Mouse (Mus musculus) liver, embryonic 12.5 days (tissue): ENCODE measurements around the gene Uspl1. TPM values are rescaled to one million over a fixed set of nuclear protein-coding genes. Genes with fewer than 3 reads are reported as not detected.

Experiments
- ATAC-seq: fragments of 200-750 bp; cut with Nextera tagmentation; 2 replicates; pipeline ENCODE4 v1.8.0; 2017; ENCODE audit warnings: moderate number of reproducible peaks, mild to moderate bottlenecking, moderate library complexity
- H3K27ac ChIP-seq: fragments of 300-500 bp; sonication (generic); 2 replicates; pipeline ENCODE4 v1.5.1; 2016; ENCODE audit warnings: mild to moderate bottlenecking
- H3K27me3 ChIP-seq: fragments of 300-500 bp; sonication (generic); replicated peaks from 2 replicates; pipeline ENCODE4 v1.6.1; 2016; ENCODE audit warnings: mild to moderate bottlenecking, moderate library complexity
- H3K36me3 ChIP-seq: fragments of 300-500 bp; sonication (generic); 2 replicates; pipeline ENCODE4 v1.6.1; 2016; ENCODE audit warnings: mild to moderate bottlenecking, moderate library complexity
- H3K4me1 ChIP-seq: fragments of 300-500 bp; sonication (generic); 2 replicates; pipeline ENCODE4 v1.6.1; 2016
- H3K4me2 ChIP-seq: fragments of 300-500 bp; sonication (generic); 2 replicates; pipeline ENCODE4 v1.6.1; 2016; ENCODE audit warnings: mild to moderate bottlenecking, moderate library complexity
- H3K4me3 ChIP-seq: fragments of 300-500 bp; sonication (generic); 2 replicates; pipeline ENCODE4 v1.5.1; 2016; ENCODE audit warnings: mild to moderate bottlenecking, moderate library complexity
- H3K9ac ChIP-seq: fragments of 300-500 bp; sonication (generic); 2 replicates; pipeline ENCODE4 v1.6.1; 2016; ENCODE audit warnings: mild to moderate bottlenecking, moderate library complexity
- H3K9me3 ChIP-seq: fragments of 300-500 bp; sonication (generic); replicated peaks from 2 replicates; pipeline ENCODE4 v1.6.1; 2016; ENCODE audit warnings: mild to moderate bottlenecking, moderate library complexity
- WGBS: fragments of 180-500 bp; shearing (Covaris S2); methylation state at CpG from one replicate; pipeline ENCODE4 v1.1.7; 2016; ENCODE audit not compliant: insufficient replicate concordance; 5-methylcytosine and 5-hydroxymethylcytosine counted together
- polyA plus RNA-seq: library from polyadenylated mRNA; unstranded; fragments of >200 nt; fragmentation: Nextera tagmentation; extraction: Ambion mirVana; gene quantifications from 2 replicates; pipeline ENCODE4 v1.2.1, GENCODE M21; 2016

Gene Uspl1
- polyA plus RNA-seq, 1 experiment from 2014 or later = 37.1 TPM

DNA sequence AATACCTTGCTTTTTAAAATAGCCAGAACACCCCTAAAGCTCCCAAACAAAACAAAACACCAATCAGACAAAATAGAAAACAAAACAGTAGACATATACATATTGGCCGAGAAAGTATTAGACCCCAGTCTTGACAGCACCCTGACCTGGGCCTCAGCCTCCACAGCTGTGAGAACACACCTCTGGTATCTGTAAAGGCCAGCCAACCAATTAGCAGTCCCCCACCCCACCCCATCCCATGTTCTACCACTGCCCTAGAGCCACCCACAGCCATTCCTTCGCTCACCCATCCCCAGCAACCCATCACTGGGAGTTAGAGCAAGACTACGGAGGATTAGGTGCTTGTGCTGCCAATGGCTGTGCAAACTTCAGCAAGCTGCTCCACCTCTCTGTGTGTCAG lies 33.3 kb upstream of the Uspl1 start:
- 78% methylated on average over 3 of the region's 3 CpGs for WGBS
- H3K27me3 ChIP-seq = no peaks in the 10 kb centered on the region
- peaks cover 28% of the 10 kb centered on the region for H3K4me1 ChIP-seq
- peak; percentile 71; the same call in 1 of the 2 replicates for ATAC-seq
- no peaks in the 10 kb centered on the region for H3K9me3 ChIP-seq
- H3K4me2 ChIP-seq = no peak overlapping the region
- H3K4me3 ChIP-seq = no peak overlapping the region
- no peak overlapping the region for H3K27ac ChIP-seq
- H3K36me3 ChIP-seq = no peaks in the 10 kb centered on the region
- H3K9ac ChIP-seq = no peak overlapping the region

DNA sequence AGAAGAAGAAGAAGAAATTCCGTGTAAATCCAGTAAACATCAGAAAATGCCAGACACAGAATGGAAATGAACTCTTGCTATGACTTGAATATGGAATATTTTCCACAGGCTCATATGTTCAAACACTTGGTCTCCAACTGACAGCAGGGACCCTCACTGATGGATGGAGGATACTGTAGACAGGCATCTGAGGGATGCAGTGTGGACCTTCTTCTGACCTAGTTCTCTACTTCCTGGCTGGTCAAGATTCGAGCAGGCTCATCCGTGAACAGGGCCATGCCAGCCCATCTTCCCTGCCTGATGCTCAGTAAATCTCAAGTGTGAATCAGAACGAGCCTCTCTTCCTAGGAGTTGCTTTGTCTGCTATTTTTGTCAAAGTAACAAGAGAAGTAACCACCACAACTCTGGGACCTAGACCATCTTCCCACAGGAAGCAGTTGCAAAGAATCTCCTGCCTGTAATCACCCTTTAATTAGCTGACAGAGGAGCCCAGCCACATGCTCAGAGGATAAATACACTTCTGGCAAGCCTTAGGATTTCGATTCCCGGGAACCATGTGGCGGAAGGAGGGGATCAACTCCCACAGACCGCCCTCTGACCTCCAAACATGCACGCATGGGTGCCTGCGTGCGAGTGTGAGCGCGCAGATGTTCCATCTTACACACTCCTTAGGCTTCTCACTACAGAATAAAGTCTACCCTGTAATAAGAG lies 31.9 kb upstream of the Uspl1 start:
- H3K27me3 ChIP-seq = no peaks in the 10 kb centered on the region
- no peaks in the 10 kb centered on the region for H3K9me3 ChIP-seq
- 57% methylated on average over 13 of the region's 13 CpGs for WGBS
- H3K27ac ChIP-seq = no peak overlapping the region
- no peak overlapping the region for H3K4me2 ChIP-seq
- no peak overlapping the region for H3K9ac ChIP-seq
- ATAC-seq = no peak
- H3K4me1 ChIP-seq = peaks cover 18% of the 10 kb centered on the region
- H3K36me3 ChIP-seq = no peaks in the 10 kb centered on the region
- H3K4me3 ChIP-seq = no peak overlapping the region

DNA sequence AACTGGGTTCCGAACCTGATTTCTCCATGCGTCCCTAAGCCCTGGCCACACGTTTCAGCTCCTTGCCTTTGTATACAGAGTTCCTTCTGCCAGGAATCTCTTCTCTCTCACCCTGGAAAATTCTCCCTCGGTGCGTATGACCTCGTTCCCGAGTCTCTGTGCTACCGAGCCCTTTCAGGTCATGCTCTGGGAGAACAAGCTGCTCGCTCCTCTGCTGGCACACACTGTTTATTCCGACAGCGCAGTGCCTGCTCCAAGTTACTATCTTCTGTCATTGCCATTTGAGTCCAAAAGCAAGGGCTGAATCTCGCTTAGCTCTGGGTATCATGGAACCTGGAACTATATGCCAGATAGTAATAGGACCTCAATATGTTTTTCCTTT lies 31.4 kb upstream of the Uspl1 start:
- H3K9me3 ChIP-seq = no peaks in the 10 kb centered on the region
- H3K36me3 ChIP-seq = no peaks in the 10 kb centered on the region
- no peak overlapping the region for H3K4me2 ChIP-seq
- H3K27ac ChIP-seq = no peak overlapping the region
- H3K9ac ChIP-seq = no peak overlapping the region
- WGBS = 73% methylated on average over 12 of the region's 12 CpGs
- H3K27me3 ChIP-seq = no peaks in the 10 kb centered on the region
- H3K4me1 ChIP-seq = peaks cover 13% of the 10 kb centered on the region
- no peak overlapping the region for H3K4me3 ChIP-seq
- ATAC-seq = no peak

DNA sequence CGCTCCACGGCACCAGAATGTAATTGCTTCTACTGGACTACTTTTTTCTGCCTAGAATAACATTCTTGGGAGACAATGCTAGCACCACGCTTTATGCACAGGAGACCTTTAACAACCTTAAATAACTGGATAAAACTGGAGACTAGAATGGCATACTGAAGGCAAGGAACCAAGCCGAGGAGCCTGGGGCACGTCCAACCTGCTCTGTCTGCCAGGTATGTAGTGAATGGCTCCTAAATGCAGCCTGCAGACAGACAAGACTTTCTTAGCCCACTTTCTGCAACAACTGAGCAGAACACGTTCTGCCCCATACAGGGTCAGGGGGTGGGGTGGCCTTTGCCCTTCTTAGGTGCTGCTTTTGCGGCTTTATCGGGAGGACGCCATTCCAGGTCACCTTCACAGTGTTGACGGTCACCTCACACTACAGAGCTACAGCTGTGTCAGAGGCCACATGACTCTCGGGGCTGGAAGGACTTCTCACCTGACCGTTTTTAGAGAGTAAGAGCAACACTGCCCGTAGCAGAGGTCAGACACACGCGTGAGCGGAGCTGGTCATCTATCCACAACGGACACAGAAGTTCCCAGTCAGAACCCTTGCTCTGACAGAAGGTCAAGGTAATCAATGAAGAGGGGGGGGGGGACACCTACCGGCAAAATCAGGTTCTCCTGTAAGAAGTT lies 27.1 kb upstream of the Uspl1 start:
- no peak for ATAC-seq
- H3K9ac ChIP-seq = no peak overlapping the region
- no peaks in the 10 kb centered on the region for H3K36me3 ChIP-seq
- H3K27me3 ChIP-seq = no peaks in the 10 kb centered on the region
- no peak overlapping the region for H3K4me2 ChIP-seq
- H3K9me3 ChIP-seq = no peaks in the 10 kb centered on the region
- H3K4me1 ChIP-seq = no peaks in the 10 kb centered on the region
- no peak overlapping the region for H3K4me3 ChIP-seq
- WGBS = 79% methylated on average over 18 of the region's 18 CpGs
- H3K27ac ChIP-seq = no peak overlapping the region

DNA sequence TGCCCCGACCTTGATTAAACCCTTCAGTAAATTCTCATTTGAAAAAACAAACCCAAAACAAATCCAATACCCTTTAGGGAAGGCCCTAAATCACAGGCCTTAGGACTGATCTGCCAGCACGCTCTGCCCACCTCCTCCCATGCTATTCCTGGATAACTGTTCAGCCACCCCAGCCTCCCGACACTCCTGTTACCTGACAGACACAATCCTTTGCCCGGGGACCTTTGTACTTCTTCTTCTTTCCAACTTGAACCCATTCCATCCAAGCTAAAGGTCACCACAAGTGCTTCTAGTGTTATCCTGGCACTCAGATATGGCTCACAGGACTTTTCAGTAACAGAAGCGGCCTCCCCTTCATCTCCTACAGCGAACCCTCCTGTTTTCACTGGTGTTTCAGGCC lies 25.1 kb upstream of the Uspl1 start:
- no peak overlapping the region for H3K4me3 ChIP-seq
- no peak overlapping the region for H3K27ac ChIP-seq
- no peaks in the 10 kb centered on the region for H3K36me3 ChIP-seq
- no peaks in the 10 kb centered on the region for H3K9me3 ChIP-seq
- H3K4me1 ChIP-seq = no peaks in the 10 kb centered on the region
- ATAC-seq = no peak
- H3K9ac ChIP-seq = no peak overlapping the region
- WGBS = 81% methylated on average over 6 of the region's 6 CpGs
- H3K4me2 ChIP-seq = no peak overlapping the region
- no peaks in the 10 kb centered on the region for H3K27me3 ChIP-seq

DNA sequence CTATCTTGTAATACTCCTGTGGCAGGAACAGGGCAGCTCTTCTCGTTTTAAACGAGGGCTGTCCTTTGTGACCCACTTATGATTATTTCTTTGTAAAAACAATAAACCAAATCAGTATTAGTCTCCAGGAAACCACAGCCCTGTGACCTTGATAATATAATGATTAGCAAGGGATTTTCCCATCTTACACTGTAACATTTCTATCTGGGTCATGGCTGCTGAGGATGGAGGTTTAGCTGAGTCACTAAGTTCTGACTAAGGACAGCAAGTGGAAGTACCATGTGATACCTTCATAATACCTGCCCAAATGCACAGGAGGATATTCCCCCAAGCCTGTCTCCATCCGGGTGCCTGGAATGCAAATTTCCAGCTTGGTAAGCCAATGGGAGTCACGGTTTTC lies 23.7 kb upstream of the Uspl1 start:
- H3K9ac ChIP-seq = no peak overlapping the region
- H3K9me3 ChIP-seq = no peaks in the 10 kb centered on the region
- H3K27ac ChIP-seq = no peak overlapping the region
- 60% methylated on average over 4 of the region's 4 CpGs for WGBS
- H3K4me3 ChIP-seq = no peak overlapping the region
- H3K4me2 ChIP-seq = no peak overlapping the region
- H3K36me3 ChIP-seq = no peaks in the 10 kb centered on the region
- ATAC-seq = no peak
- H3K27me3 ChIP-seq = no peaks in the 10 kb centered on the region
- H3K4me1 ChIP-seq = no peaks in the 10 kb centered on the region

DNA sequence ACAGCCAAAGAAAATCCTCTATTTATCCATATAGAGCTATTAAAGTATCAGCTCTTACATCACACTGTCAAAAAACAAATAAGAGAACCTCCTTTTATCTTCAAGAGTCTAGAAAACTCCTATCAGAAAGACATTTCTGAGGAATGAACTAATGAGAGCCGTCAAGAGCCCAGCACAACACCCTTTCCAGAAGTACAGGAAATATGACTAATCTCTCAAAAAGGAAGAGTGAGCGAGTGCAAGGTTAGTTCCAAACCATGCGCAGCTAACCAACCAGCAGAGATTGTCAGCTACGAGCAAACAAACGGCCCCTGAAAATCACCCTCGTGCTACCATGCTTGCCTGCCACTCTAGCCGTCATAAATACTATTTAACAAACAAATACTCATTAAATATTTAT lies 21.3 kb upstream of the Uspl1 start:
- WGBS = 30% methylated on average over 7 of the region's 7 CpGs
- Histone ChIP-seq H3K27me3 (no peaks in the 10 kb centered on the region), H3K4me2 (no peak overlapping the region), H3K4me1 (no peaks in the 10 kb centered on the region), H3K36me3 (no peaks in the 10 kb centered on the region), H3K27ac (no peak overlapping the region), H3K9me3 (no peaks in the 10 kb centered on the region), H3K9ac (no peak overlapping the region), H3K4me3 (no peak overlapping the region)
- no peak for ATAC-seq

DNA sequence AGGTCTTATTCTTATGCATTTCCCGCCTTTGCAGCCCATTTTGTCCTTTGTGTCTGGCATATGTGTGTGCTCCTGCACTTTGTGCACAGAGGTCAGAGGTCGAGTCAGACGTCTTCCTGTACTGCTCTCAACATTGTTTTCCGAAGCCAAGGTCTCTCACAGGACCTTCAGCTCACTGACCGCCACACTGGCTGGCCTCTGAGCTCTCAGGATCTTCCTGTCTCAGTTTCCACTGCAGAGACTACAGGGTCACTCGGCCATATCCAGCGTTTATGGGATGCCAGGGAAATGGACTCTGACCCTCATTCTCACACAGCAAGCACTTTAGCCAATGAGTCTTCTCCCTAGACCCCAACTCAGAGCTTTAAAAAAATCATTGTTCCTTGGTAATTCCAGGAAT lies 19.3 kb upstream of the Uspl1 start:
- H3K9me3 ChIP-seq = no peaks in the 10 kb centered on the region
- WGBS = 44% methylated on average over 7 of the region's 7 CpGs
- H3K9ac ChIP-seq = no peak overlapping the region
- peak; percentile 65 for ATAC-seq
- H3K36me3 ChIP-seq = no peaks in the 10 kb centered on the region
- H3K4me1 ChIP-seq = no peaks in the 10 kb centered on the region
- no peaks in the 10 kb centered on the region for H3K27me3 ChIP-seq
- no peak overlapping the region for H3K4me3 ChIP-seq
- no peak overlapping the region for H3K4me2 ChIP-seq
- H3K27ac ChIP-seq = no peak overlapping the region

DNA sequence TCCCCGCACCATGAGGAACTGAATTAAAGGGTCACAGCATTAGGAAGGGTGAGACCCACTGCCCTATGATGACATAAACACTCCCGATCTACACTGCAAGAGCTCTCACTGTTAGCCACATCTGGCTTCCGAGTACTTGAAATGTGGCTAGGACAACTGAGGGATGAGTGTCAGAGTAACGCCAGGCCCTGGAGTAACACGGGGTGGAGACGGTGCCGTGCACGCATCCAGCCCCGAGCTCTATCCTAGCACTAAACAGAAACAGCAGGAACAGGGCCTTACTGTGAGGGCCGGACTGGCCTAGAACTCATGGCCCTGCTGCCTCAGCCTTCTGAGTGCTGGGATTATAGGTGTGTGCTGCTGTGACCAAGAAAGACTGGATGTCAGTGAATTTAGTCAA lies 18.1 kb upstream of the Uspl1 start:
- no peak overlapping the region for H3K4me3 ChIP-seq
- no peak for ATAC-seq
- H3K4me2 ChIP-seq = no peak overlapping the region
- H3K4me1 ChIP-seq = no peaks in the 10 kb centered on the region
- WGBS = 80% methylated on average over 10 of the region's 10 CpGs
- H3K9me3 ChIP-seq = no peaks in the 10 kb centered on the region
- H3K27ac ChIP-seq = no peak overlapping the region
- H3K36me3 ChIP-seq = no peaks in the 10 kb centered on the region
- no peak overlapping the region for H3K9ac ChIP-seq
- no peaks in the 10 kb centered on the region for H3K27me3 ChIP-seq

DNA sequence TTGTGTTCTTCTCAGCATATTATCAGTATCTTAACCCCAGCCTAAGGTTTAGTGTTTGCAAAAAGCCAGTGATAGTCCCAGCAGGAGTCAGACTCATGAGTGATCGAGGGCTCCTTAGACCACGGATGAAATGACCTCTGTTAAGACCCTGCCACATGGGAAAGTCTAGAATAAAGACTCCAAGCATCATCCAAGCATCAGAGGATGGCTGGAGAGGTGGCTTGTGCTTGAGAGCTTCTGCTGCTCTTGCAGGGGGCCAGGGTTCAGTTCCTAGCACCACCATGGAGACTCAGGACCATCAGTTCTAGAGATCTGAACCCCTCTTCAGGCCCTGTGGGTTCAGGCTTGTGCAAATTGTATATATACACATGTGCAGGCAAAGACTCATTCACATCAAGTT lies 16.1 kb upstream of the Uspl1 start:
- Histone ChIP-seq H3K4me3 (no peak overlapping the region), H3K36me3 (no peaks in the 10 kb centered on the region)

DNA sequence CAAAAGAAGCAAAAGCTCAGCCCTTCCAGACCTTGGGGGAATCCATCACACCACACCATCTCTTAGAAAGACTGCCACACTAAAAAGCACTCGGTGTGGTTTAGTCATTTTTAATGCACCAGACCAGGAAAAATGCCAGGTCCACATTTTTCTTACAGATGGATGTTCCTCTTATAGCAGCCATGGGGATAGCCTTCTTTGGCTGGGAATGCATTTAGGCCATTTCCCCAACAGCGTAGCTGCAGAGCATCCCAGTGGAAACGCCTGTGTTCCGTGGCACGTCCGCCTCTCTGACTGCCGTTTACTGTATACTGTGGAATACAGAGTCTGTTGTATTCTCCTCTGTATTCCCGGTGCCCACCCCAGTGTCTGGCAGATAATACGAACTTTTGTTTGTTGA lies 15.3 kb upstream of the Uspl1 start:
- WGBS = 80% methylated on average over 9 of the region's 9 CpGs
- no peak overlapping the region for H3K27ac ChIP-seq
- no peak for ATAC-seq

More for the DNA sequence above, 16.1 kb upstream of the Uspl1 start:
- Histone ChIP-seq H3K27ac (no peak overlapping the region), H3K4me2 (no peak overlapping the region), H3K9ac (no peak overlapping the region), H3K27me3 (no peaks in the 10 kb centered on the region), H3K4me1 (0 out of 2 replicates have a peak, but pooled peaks cover 4% of the 10 kb centered on the region), H3K9me3 (no peaks in the 10 kb centered on the region)
- ATAC-seq = no peak
- 74% methylated on average over 2 of the region's 2 CpGs for WGBS

DNA sequence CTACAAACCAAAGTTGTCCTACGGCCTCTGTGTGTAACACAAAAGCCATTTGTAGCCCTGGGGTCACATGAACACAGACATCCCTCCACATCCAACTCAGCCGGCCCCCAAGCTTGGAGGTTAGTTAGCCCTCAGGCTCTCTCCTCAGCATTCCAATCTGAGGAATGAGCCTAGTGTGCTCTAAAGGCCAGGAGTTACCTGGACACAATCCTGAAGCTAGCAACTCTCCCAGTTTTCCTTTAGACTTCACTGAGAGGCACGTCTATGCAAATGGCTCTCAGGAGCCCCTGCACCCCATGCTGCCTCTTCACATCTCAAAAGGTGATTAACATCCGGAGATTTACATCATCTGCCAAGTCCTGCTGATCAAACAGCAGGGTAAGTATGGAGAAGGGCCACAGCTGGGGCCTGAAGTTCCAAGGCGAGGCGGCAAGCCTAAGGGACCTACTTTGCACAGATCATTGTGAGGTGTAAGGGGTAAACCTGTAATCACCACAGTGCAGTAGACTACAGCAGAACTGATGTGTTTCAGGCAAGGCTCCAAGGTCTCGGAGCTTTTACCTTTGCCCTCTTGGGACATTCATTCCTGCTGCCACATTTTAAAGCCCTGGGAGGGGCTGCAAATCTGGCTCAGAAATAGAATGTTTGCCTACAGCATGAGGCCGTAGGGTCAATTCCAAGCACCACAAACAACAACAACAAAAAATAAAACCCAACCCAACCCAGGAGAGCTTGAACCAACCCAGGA lies 13.1 kb upstream of the Uspl1 start:
- ATAC-seq = peak; percentile 18; the same call in 1 of the 2 replicates
- 57% methylated on average over 8 of the region's 8 CpGs for WGBS
- Histone ChIP-seq H3K27me3 (no peaks in the 10 kb centered on the region), H3K4me2 (no peak overlapping the region), H3K4me3 (no peak overlapping the region), H3K9ac (no peak overlapping the region), H3K36me3 (no peaks in the 10 kb centered on the region), H3K27ac (no peak overlapping the region), H3K4me1 (0 out of 2 replicates have a peak, but pooled peaks cover 4% of the 10 kb centered on the region), H3K9me3 (no peaks in the 10 kb centered on the region)

More for the DNA sequence above, 15.3 kb upstream of the Uspl1 start:
- Histone ChIP-seq H3K4me3 (no peak overlapping the region), H3K4me2 (no peak overlapping the region), H3K9me3 (no peaks in the 10 kb centered on the region), H3K27me3 (no peaks in the 10 kb centered on the region), H3K4me1 (0 out of 2 replicates have a peak, but pooled peaks cover 4% of the 10 kb centered on the region), H3K36me3 (no peaks in the 10 kb centered on the region), H3K9ac (no peak overlapping the region)
